Mouse (Mus musculus) ovary, postnatal 36 days (tissue): ENCODE data around the gene Zfp410.
A peak's percentile ranks its signal among the peaks of the same experiment; 100 is the strongest.
"Not testable (repeated sequence)": the region's sequence is repeated elsewhere in the genome, so short reads cannot be mapped to it uniquely, and the experiment has no call there.

Source experiments
- DNase-seq: peaks from one replicate; pipeline ENCODE4 v3.0.0; 2022; ENCODE audit warnings: low spot score, mixed read lengths

Zfp410 gene

DNA sequence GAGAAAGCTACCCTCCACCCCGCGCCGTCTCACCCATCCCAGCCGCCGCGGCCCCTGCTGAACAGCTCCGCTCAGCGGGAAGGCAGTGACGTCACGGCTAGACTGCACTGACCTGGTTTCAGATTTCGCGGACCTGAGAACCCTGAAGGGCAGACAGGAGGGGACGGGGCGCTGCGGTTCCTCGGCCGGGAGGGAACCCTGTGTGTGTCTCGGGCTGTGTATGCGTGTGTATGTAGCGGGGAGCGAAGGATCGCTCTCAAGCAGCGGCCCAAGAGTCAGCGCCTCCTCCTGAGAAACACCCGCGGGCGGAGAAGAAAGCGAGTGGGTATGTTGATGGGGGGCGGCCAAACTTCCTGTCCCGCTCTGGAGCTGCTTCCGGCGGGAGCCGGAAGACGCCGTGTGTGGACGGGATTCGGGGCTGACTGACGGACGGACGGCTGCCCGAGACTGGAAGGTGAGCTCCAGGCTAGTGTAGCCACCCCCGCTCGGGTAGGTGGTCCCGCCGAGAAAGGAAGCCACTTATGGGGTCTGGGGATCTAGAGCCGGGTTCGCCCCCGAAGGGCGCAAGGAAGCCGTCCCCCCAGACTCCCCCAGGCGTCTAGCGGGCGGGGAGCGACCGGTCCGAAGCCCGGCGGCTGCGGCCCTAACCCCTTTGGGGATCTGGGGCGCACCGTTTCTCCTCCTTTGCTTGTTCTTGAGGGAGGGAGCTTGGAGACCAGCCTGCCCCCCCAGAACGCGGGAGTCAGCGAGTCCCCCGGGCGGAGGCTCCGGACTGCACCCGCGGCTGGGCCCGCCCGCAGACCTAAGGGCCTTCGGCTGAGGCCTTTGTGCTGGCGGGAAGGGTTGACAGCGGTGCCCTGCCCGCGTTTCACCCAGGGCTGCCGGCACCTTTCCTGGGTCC, at the start of gene Zfp410:
Zfp410 (plus strand) TSS at position 132 of the 901 bp plus-strand sequence.
- DNase-seq, result peak; percentile 84

DNA sequence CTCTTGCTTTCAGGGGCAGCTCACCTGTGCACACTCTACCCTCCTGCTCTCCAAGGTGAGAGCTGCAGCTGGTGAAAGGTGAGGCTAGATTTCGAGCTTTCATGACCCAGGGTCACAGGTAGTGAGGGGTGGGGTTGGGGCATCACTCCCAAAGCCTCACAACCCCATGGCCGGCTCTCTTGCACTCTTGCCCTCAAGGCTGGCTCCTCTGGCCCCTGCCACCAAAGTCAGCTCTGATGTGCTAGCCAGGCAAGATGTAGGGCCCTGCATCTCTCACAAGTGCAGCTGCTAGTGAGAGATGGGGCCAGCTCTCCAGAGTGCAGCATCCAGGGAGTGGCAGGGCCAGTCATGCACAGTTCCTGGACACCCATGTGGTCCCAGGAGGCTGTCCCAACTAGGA, 49.4 kb upstream of the Zfp410 start:
- DNase-seq, result no peak

DNA sequence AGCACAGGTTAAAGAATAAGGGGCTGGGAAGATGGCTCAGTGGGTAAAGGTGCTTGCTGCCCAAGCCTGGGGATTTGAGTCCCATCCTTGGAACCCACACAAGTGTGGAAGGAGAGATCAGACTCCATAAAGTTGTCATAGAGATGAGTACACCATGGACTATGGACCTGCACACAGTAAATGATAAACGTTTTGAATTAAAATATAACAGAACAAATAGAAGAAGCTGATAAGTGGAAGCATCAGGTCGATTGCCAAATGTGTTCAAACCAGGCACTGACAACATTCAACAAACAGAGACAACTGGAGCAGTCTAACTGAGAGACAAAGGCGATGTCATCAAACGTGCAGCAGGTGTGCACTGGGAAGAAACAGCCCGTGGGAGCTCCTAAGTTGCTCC, 43.3 kb upstream of the Zfp410 start:
- DNase-seq, result no peak

DNA sequence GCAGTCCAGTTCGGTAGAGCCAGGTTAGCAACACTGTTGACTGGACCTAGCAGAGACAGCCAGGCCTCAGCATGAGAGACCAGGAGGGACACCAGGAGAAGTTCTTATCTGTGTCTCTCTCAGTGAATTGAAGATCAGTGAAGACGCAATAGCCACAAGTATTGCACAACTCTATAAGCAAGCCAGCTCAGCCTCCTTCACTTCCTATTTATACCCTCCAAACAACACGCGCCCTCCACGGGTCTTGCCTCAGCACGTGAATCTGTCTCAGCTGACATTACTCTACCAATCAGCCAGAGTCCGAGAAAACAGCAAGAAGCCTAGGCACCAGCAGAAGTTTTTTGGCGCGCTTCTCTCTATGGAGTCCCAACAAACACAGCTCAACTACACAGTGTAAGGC, 41.4 kb upstream of the Zfp410 start:
- DNase-seq, result no peak

DNA sequence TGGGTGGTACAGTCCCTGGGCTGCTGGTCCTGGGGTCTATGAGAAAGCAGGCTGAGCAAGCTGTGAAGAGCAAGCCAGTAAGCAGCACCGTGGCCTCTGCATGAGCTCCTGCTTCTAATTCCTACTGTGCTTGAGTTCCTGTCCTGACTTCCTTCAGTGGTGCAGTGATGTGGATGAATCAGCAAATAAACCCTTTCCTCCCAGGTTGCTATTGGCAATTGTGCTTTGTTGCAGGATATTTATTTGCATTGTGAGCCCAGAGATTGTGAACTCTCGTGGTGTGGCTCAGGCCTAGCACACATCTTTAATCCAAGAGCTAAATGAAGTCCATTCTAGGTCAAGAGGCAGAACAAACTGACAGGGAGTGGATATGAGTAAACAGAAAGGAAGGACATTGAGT, 40.4 kb upstream of the Zfp410 start:
- no peak for DNase-seq

DNA sequence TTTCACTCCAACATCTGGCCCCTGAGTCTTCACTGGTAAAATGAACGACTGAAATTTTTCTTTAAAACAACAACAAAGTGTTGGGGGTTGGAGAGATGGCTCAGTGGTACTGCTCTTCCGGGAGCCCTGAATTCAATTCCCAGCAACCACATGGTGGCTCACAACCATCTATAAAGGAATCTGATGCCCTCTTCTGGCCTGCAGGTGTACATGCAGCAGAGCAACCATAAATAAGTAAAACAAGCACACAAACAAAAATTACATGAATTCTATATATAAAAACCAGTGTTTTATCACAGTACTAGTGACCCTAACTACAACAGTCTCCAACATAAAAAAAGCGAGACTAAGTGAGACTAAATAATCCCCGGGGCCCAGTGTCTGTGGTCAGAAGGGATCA, 39.9 kb upstream of the Zfp410 start:
- no peak for DNase-seq

DNA sequence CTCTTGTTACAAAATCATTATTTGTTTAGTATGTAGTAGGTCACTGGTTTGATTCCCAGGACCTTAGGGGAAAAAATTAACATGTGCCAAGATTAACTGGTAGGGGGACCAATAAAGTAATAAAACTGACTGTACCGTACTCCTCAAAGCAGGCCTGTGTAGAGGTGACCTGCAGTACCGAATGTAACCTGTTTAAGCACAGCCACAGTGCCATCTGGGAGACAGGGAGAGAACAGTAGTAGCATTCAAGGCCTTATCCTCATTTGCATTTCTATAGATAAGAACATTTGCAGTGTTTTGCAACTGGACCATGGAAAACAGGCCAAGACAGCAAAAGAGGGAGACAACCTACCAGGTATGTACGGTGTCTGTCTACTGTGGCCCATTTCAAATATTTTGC, 38.8 kb upstream of the Zfp410 start:
- no peak for DNase-seq

DNA sequence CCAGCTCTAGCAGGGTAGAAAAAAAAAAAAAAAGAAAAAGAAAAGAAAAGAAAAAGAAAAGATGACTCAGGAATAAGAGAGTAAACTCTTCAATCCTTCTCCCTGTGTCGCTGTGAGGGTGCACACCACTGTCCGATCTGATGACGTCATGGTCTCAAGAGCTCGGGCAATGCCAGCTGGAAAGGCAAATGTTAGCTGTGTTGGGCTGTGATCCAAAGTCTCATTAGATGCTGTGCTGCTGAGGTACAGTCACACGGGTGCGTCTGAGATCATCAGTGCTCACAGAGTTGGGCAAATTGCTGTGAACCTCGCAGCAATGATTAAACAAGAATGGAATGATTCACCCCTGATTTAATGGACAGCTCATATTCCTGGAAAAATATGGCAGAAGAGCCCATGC, 37.8 kb upstream of the Zfp410 start:
- no peak for DNase-seq

DNA sequence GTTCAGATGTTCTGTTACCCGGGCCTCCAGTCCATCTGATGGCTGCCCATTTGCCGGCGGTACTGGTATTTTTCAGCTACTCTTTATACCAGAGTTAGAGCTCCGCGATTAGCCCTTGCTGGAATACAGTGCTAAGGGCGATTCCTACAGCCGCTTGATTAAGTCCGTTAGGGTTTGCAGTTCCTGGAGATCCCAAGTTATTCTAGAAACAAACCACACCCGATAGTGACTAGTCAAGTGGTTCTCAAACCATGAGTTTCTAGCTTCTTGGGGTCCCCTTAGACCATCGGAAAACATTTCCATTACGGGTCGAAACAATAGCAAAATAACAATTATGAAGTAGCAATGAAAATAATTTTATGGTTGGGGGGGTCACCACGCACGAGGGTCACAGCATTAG, 32.3 kb upstream of the Zfp410 start:
- no peak for DNase-seq

DNA sequence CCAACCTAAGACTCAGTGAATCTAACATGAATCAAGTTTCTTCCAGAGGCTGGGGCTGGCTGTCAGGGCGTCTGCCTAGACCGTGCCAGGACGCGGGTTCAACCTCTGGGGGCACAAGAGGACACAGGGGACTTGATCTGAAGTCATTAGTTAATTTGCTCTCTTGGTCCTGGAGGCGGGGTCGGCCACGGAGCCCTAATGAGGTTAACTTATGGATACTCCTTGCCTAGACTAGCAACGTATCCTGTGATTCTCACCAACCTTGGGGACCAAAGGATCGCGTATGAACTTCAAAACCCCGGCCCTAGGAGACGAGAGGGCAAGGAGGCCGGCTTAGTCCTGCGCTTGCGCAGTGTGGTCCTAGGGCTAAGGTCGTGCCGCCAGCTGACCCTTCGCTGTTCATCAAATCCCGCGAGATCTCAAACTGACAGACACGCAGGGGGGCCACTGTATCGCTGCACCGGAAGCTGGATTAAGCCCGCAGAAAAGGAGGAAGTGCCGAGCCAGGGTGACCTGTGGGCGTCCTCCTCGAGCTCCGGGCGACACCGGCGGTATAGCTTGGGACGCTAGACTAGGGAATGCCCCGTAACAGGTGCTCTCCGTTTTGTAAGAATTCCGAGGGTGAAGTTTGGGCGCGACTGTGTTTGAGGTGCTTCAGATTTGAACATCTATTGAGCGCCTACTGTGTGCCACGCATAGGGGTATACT, 31.6 kb upstream of the Zfp410 start, which contains the start of gene Ptgr2:
Ptgr2 (plus strand) TSS at position 348 of the 708 bp plus-strand sequence.
- peak; percentile 89 for DNase-seq

DNA sequence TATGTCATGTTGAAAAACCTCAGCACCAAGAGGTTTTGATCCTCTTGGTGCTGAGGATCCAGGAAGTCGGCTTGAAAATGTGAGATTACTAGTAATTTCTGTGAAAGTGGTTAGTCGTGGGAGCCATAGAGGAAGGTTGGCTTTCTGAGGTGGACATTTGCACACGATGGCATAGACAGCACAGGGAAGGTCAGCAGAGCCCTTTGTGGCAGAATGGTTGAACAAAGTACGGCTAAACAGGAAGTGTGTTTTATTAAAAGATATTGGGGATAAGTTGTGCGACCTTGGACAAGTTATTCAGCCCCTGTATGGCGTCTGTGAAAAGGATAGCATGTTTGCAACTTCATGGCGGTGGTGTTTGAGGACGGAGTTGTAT, 31.1 kb upstream of the Zfp410 start:
- no peak for DNase-seq

DNA sequence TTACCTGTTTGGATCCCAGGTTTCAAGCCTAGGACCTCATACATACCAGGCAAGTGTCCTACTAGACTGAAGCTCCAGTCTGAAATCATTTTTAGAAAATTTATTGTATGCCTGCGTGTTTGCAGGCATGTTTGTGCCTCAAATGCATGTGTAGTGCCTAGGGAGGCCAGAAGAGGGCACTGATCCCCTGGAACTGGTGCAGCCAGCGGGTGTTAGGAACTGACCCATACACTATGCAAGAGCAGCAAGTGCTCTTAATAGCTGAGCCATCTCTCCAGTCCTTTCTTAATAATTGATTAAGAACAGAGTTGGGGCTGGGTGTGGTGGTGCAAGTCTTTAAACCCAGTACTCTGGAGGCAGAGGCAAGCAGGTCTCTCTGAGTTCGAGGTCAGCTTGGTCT, 28.2 kb upstream of the Zfp410 start:
- peak; percentile 29 for DNase-seq

DNA sequence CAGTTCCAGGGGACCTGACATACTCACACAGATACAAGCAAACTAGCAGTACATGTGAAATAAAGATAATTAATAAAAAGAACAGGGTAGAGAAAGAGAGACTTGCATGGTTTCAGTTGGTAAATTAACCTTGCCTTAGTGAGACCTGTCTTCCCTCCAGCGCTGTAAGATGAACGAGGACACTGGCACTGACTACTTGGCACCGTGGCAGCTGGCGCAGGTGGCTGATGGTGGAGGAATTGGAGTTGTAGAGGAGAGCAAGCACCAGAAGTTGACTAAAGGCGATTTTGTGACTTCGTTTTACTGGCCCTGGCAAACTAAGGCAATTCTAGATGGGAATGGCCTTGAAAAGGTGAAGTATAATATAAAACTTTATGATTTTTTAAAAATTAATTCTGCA, 18.8 kb upstream of the Zfp410 start:
- DNase-seq, result no peak

DNA sequence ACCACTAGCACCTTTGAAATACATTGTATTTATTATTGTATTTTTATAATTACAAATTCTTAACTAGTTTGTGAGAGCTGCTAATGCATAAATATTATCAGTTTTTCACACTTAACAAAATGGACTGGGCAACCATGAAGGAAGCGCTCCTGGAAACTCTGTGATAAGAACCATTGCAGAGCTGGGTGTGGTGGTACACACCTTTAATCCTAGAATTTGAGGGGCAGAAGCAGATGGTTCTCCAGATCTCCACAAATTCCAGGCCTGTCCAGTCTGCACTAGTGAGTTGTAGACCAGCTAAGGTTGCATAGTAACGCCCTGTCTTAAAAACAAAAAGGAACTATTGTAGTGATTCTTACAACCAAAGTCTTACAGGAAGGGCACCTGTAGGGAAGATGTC, 17.4 kb upstream of the Zfp410 start:
- DNase-seq, result no peak

DNA sequence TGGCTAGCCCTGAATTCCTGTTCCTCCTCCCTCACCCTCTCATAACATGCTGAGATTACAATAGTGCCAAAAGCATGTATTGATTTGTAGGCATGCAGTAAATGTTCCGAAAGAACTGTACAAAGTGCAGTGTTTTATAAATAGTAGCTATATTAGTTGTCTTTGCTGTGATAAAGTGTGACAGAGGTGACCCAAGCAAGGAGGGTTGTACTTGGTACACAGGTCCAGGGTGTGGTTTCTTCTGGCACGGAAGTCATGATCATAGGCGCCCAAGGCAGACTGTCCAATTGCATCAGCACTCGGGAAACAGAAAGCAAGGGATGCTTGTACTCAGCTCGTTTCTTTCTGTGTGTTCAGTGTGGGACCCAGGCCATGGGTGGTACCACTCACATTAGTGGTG, 12.6 kb upstream of the Zfp410 start:
- DNase-seq, result no peak

DNA sequence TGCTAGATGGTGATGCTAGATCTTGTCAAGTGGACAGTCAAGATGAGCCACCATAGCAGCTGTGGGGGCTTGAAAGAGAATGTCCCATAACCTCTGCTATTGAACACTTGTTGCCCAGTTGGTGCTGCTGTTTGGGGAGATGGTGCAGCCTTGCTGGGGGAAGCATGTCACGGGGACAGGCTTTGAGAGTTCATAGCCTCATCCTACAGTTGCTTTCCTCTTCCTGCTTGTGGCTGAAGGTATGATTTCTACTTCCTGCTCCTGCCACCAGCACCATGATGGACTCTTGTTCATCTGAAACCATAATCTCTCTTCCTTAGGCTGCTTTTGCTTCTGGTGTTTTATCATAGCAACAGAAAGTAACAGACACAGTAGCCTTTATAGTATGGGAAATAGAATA, 12.1 kb upstream of the Zfp410 start:
- DNase-seq, result no peak

DNA sequence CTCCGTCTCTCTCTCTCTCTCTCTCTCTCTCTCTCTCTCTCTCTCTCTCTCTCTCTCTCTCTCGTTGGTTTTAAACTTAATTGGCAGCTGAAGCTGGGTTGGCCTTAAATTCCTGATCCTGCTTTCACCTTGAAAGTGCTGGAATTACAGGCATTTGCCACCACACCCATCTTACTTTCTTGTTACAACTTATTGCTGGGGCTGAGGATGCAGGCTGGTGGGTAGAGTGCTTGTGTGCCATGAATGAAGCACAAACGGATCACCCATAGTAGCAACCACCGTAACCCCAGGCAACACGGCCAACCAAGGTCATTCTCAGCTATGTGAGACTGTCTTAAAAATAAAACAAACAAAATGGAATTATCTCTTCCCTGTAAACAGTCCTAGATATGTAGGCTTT, 5.3 kb upstream of the Zfp410 start:
- peak; percentile 15 for DNase-seq

DNA sequence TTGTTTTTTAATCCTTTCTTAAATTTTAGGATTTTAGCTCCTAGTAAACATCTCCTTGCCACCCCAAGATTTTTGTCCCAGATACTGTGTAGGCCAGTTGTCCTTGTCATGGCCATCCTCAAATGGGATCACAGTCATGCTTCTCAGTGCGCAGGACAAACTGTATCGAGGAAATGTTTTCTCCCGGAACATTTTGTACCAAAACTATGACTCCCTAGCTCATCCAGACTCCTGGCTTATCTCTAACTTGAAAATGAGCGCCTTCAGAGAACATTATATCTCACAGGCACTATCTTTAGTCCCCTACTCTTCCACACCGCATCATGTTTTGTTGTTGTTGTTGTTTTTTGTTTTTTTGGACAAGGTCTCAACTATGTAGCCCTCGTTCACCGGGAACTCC, 646 bp upstream of the Zfp410 start:
- no peak for DNase-seq

DNA sequence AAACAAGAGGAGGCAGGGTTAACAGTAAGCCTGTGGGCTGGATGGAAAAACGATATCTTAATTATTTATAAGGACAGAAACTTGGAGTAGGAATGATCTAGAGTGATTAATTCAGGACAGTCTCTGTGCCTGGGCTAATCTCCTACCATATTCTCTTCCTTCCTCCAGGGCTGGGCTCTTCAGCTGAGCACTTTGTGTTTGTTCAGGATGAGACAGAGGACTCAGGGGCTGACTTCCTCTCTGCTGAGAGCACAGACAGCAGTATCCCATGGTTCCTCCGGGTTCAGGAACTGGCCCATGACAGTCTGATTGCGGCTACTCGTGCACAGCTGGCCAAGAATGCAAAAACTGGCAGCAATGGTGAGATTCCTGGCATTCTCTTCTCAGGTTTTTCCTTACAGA, 10.5 kb downstream of the Zfp410 start:
- no peak for DNase-seq

DNA sequence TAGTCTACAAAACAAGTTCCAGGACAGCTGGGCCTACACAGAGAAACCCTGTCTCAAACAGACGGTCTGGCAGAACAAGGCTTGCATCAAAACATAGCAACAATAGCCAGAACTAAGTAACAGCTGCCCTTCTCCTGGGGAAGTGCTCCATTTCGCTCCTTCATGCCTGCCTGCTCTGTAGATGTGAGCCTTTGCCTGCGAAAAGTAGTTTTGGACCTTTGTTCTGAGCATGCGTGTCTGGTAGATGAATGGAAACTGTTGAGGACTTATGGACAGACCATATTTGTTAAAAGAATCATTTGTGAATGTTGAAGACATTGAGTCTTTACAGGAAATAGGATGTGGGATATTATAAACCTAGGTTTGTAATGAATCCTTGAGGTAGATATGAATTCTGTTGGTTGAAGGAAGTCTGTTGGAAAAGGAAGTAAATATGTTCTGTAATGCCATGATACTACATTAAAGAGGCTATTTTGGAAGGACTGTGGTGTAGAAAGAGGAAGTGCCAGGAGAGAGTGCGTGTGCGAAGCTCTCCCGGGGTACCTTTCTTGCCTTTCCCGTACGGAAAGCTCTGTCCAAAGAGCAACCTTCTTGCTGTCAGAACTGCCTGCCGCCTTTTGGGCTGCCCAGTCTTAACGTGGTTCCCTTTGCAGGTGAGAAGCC, 20.4 kb downstream of the Zfp410 start:
- DNase-seq, result no peak

DNA sequence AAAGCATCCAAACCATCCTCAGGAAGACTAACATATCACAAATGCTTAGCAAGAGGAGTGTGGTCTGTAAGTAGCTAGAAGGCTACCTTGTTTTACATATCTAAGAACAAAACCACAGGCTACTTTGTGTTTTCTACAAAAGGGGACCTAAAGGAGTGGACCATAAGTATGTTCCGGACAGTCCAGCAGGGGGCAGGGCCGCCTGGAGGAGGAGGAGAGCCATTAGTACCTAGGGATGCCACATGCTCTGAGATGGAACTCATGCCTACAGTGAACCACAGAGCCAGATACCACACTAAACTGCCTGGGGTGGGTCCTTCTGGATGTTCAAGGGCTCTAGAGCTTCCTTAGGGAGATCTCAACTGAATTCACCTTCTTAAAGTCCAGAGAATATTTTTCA, 30.5 kb downstream of the Zfp410 start:
- DNase-seq, result peak; percentile 36

DNA sequence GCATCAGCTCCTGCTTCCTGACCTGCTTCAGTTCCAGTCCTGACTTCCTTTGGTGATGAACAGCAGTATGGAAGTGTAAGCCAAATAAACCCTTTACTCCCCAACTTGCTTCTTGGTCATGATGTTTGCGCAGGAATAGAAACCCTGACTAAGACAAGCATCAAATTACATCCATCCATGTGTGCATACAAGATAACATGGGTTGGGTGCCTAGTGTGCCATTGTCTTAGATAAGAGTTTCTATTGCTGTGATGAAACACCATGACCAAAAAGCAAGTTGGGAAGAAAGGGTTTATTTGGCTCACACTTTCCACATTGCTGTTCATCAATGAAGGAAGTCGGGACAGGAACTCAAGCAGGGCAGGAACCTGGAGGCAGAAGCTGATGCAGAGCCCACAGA, 42.0 kb downstream of the Zfp410 start:
- not testable (repeated sequence) for DNase-seq
